Mouse (Mus musculus): Measurements from ENCODE around the gene Twf2. TPM values are rescaled to one million over a fixed set of nuclear protein-coding genes. Genes with fewer than 3 reads are reported as not detected.

Twf2 gene
- total RNA-seq, 2 experiments from 2014 or later = 266 to 269 TPM

- intact Hi-C loops (cut with DNase I) = no loop called here
- DNase-seq = no peak
Measured at GRCm38 (mm10) chr9:106231220-106231619, 28.3 kb downstream of the Twf2 start.

GRCm38 (mm10) chr9:106231816-106232215, 28.9 kb downstream of the Twf2 start:
- intact Hi-C loops (cut with DNase I) = no loop called here
- DNase-seq = no peak

- intact Hi-C loops (cut with DNase I) = no loop called here
- no peak for DNase-seq
Measured at GRCm38 (mm10) chr9:106232956-106233355, 30.0 kb downstream of the Twf2 start.

- no peak for DNase-seq
- intact Hi-C loops (cut with DNase I) = no loop called here
Measured at GRCm38 (mm10) chr9:106233953-106234352, 31.0 kb downstream of the Twf2 start.

GRCm38 (mm10) chr9:106235194-106235830, 32.4 kb downstream of the Twf2 start:
- intact Hi-C loops (cut with DNase I) = loop anchor here (5.0 kb wide), 1 partner anchor 42 kb away; no protein-coding TSS in a partner anchor
- DNase-seq = peak; percentile 49 to 61

- DNase-seq = no peak
- intact Hi-C loops (cut with DNase I) = loop anchor here (5.0 kb wide), 1 partner anchor 41 kb away; no protein-coding TSS in a partner anchor
Measured at GRCm38 (mm10) chr9:106236156-106236817, 33.4 kb downstream of the Twf2 start.

GRCm38 (mm10) chr9:106236818-106237211, 33.9 kb downstream of the Twf2 start:
- no peak for DNase-seq
- intact Hi-C loops (cut with DNase I) = loop anchor here (5.0 kb wide), 1 partner anchor 40 kb away; no protein-coding TSS in a partner anchor

GRCm38 (mm10) chr9:106237401-106237800, 34.5 kb downstream of the Twf2 start:
- no peak for DNase-seq
- intact Hi-C loops (cut with DNase I) = loop anchor here (5.0 kb wide), 1 partner anchor 40 kb away; no protein-coding TSS in a partner anchor

GRCm38 (mm10) chr9:106237878-106238277, 35.0 kb downstream of the Twf2 start:
- no peak for DNase-seq
- intact Hi-C loops (cut with DNase I) = loop anchor here (5.0 kb wide), 1 partner anchor 39 kb away; no protein-coding TSS in a partner anchor

GRCm38 (mm10) chr9:106241541-106242164, 38.7 kb downstream of the Twf2 start:
- no peak for DNase-seq
- intact Hi-C loops (cut with DNase I) = no loop called here

GRCm38 (mm10) chr9:106242813-106243488, 40.0 kb downstream of the Twf2 start:
- intact Hi-C loops (cut with DNase I) = no loop called here
- DNase-seq = peak in 1 of 2 experiments; percentile 52

- intact Hi-C loops (cut with DNase I) = loop anchor here (1.0 kb wide), 1 partner anchor 31 kb away; no protein-coding TSS in a partner anchor
- DNase-seq = no peak
Measured at GRCm38 (mm10) chr9:106249550-106249949, 46.6 kb downstream of the Twf2 start.

GRCm38 (mm10) chr9:106250245-106250644, 47.3 kb downstream of the Twf2 start:
- DNase-seq = peak; percentile 7 to 34
- intact Hi-C loops (cut with DNase I) = no loop called here

GRCm38 (mm10) chr9:106251066-106251465, 48.2 kb downstream of the Twf2 start:
- intact Hi-C loops (cut with DNase I) = no loop called here
- no peak for DNase-seq

- DNase-seq = no peak
- intact Hi-C loops (cut with DNase I) = no loop called here
Measured at GRCm38 (mm10) chr9:106254001-106254400, 51.1 kb downstream of the Twf2 start.

GRCm38 (mm10) chr9:106258412-106258811, 55.5 kb downstream of the Twf2 start:
- no peak for DNase-seq
- intact Hi-C loops (cut with DNase I) = no loop called here

GRCm38 (mm10) chr9:106258990-106259389, 56.1 kb downstream of the Twf2 start:
- DNase-seq = no peak
- intact Hi-C loops (cut with DNase I) = no loop called here

GRCm38 (mm10) chr9:106261058-106261457, 58.1 kb downstream of the Twf2 start:
- DNase-seq = no peak

GRCm38 (mm10) chr9:106261491-106261890, 58.6 kb downstream of the Twf2 start:
- DNase-seq = no peak
- intact Hi-C loops (cut with DNase I) = no loop called here

More at GRCm38 (mm10) chr9:106261058-106261457, 58.1 kb downstream of the Twf2 start:
- intact Hi-C loops (cut with DNase I) = no loop called here

GRCm38 (mm10) chr9:106262075-106262474, 59.2 kb downstream of the Twf2 start:
- no peak for DNase-seq
- intact Hi-C loops (cut with DNase I) = no loop called here
